Comparison of ENCODE assay signal across 13 mouse cellular contexts in the genomic region with DNA sequence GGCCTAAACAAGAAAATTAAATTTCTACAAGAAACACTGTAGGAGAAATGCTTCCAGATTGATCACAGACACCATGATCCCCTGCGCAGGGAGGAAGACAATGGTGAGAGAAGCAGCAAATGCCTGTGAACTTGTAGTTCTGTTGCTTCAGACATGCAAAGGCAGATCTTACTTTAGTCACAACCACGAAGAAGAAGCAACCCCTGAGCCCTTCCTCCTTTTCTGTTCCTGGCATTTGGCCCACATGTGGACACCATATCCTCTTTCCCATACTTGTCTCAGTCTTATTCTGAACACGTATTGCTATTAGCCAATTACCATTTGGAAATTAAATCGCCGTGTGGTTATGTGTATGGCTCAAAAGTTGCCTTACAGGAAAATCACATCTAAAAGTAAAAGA.
DNase-seq lines count a peak whose midpoint lies in the region; ATAC-seq and TF ChIP-seq lines count a peak whose summit lies in the region.
"Had no signal": no experiment of that assay in that cellular context is flagged by ENCODE, and none has a peak within 500 bp of the region (broad histone marks: within the 10 kb centered on the region; RNA-seq: fewer than 3 reads in every experiment).

No protein-coding gene starts in this region.

- ATAC-seq in midbrain, embryonic 14.5 days (ENCODE audit: low FRiP score, low TSS enrichment): no peak

- H3K9ac ChIP-seq in midbrain, embryonic 14.5 days (replicated peaks; ENCODE audit: low read length): no peak overlapping the region
- H3K9ac ChIP-seq: heart, embryonic 13.5 days; hindbrain, embryonic 15.5 days had no signal

- H3K4me3 ChIP-seq in heart, embryonic 10.5 days: no peak overlapping the region
- H3K4me3 ChIP-seq in lung, adult 2 months (replicated peaks; ENCODE audit: extremely low read depth, low read depth, low read length): no peak overlapping the region
- no peak overlapping the region for H3K4me3 ChIP-seq in midbrain, embryonic 14.5 days (replicated peaks; ENCODE audit: low read depth, low read length)
- H3K4me3 ChIP-seq: heart, embryonic 13.5 days; hindbrain, embryonic 15.5 days had no signal

- no peaks in the 10 kb centered on the region for H3K9me3 ChIP-seq in heart, embryonic 10.5 days
- no peaks in the 10 kb centered on the region for H3K9me3 ChIP-seq in midbrain, embryonic 14.5 days (ENCODE audit: control insufficient read depth, low read length)
- H3K9me3 ChIP-seq: heart, embryonic 13.5 days; hindbrain, embryonic 15.5 days had no signal

- WGBS in heart, embryonic 10.5 days: 81% methylated on average over 5 of the region's 5 CpGs
- WGBS in lung, adult 2 months: 72% methylated on average over 5 of the region's 5 CpGs
- 89% methylated on average over 5 of the region's 5 CpGs for WGBS in midbrain, embryonic 14.5 days

- no peak for TF ChIP-seq POLR2A in lung, adult 2 months (IDR thresholded peaks at IDR 0.05; ENCODE audit: borderline replicate concordance, extremely low read depth, low read depth, low read length)

- H3K4me1 ChIP-seq in heart, embryonic 10.5 days: no peaks in the 10 kb centered on the region
- H3K4me1 ChIP-seq in lung, adult 2 months (ENCODE audit: control insufficient read depth, insufficient read depth, low read length): no peaks in the 10 kb centered on the region
- no peaks in the 10 kb centered on the region for H3K4me1 ChIP-seq in midbrain, embryonic 14.5 days (ENCODE audit: control insufficient read depth, insufficient read depth, low read length)
- H3K4me1 ChIP-seq: heart, embryonic 13.5 days; hindbrain, embryonic 15.5 days had no signal

- TF ChIP-seq CTCF in lung, adult 2 months (IDR thresholded peaks at IDR 0.05; ENCODE audit: insufficient read depth, low read length): no peak

- peak; percentile 12 to 18 for DNase-seq in heart, adult 9 months (ENCODE audit: low spot score in 2 of 2)
- no peak for DNase-seq in heart, embryonic 10.5 days (ENCODE audit: low spot score)
- DNase-seq in lung, adult 18-20 months: peak; percentile 41 to 61
- DNase-seq in lung, adult 2 months: no peak
- DNase-seq in lung, postnatal 14 days: peak; percentile 14
- peak; percentile 10 for DNase-seq in telencephalon, adult 2 months (ENCODE audit: low read depth, low spot score)
- DNase-seq in midbrain, embryonic 14.5 days: no peak
- DNase-seq: cerebellum, adult 8-10 months; kidney, adult 18-20 months; spleen, adult 18-20 months; thymus, adult 2 months had no signal

- no peaks in the 10 kb centered on the region for H3K27me3 ChIP-seq in heart, embryonic 10.5 days (ENCODE audit: insufficient read depth, poor library complexity, severe bottlenecking)
- no peaks in the 10 kb centered on the region for H3K27me3 ChIP-seq in midbrain, embryonic 14.5 days (ENCODE audit: control insufficient read depth, insufficient read depth, low read length)
- H3K27me3 ChIP-seq: heart, embryonic 13.5 days; hindbrain, embryonic 15.5 days had no signal

- H3K27ac ChIP-seq in heart, embryonic 10.5 days: no peak overlapping the region
- no peak overlapping the region for H3K27ac ChIP-seq in midbrain, embryonic 14.5 days (replicated peaks; ENCODE audit: low read depth, low read length)
- H3K27ac ChIP-seq: heart, embryonic 13.5 days; hindbrain, embryonic 15.5 days had no signal

- no peak overlapping the region for H3K4me2 ChIP-seq in midbrain, embryonic 14.5 days (ENCODE audit: low read length)
- H3K4me2 ChIP-seq: heart, embryonic 13.5 days; hindbrain, embryonic 15.5 days had no signal

- no peaks in the 10 kb centered on the region for H3K36me3 ChIP-seq in heart, embryonic 10.5 days
- no peaks in the 10 kb centered on the region for H3K36me3 ChIP-seq in midbrain, embryonic 14.5 days (ENCODE audit: control insufficient read depth, insufficient read depth, low read length)
- H3K36me3 ChIP-seq: heart, embryonic 13.5 days; hindbrain, embryonic 15.5 days had no signal

Comparison
In these comparisons a context has a peak if more than half of its experiments do, and no peak if none do; other contexts are left out.
1. DNase-seq: peak in heart, adult 9 months (2 of 2), lung, adult 18-20 months (2 of 2), lung, postnatal 14 days (single experiment) and telencephalon, adult 2 months (single experiment); none in heart, embryonic 10.5 days (single experiment), lung, adult 2 months (single experiment) and midbrain, embryonic 14.5 days (single experiment).